Mouse (Mus musculus) gastrocnemius, postnatal 10 days (tissue): ENCODE measurements around the gene Taf10. TPM values are rescaled to one million over a fixed set of nuclear protein-coding genes. Genes with fewer than 3 reads are reported as not detected.
A peak's percentile ranks its signal among the peaks of the same experiment; 100 is the strongest.
"Not testable (repeated sequence)": the region's sequence is repeated elsewhere in the genome, so short reads cannot be mapped to it uniquely, and the experiment has no call there.

Source experiments
- DNase-seq: peaks from one replicate; pipeline ENCODE4 v3.0.0; 2021; ENCODE audit warnings: mixed read lengths
- total RNA-seq, 2 experiments: library from RNA; stranded (reverse); gene quantifications; 2 replicates each; pipeline ENCODE4 v1.2.3; 2021

The Taf10 gene
- total RNA-seq, 2 experiments from 2014 or later = 79.2 to 81.7 TPM

DNA sequence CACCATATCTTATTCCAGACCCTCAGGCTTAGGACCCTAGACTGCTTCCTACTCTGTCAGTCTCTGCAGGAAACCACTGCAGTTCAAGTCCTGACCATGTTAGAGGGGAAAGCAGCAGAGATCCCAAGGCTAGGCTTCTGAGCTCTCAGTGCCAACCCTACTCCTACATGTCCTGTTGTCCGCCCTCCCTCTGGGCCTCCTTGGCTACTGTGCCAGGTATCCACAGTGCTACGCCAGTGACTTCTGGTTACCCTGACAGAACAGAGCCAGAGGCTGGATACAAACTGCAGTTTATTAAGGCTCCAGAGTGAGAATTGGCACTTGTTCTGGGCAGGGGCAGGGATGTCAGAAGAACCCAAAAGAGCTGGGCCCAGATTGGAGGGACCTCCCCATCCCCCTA lies 8.6 kb upstream of the Taf10 start:
- DNase-seq = no peak

- DNase-seq = peak; percentile 78
Measured at GRCm38 (mm10) chr7:105751491-105752433, 7.6 kb upstream of the Taf10 start, which contains the start of gene Tpp1. Gene Tpp1, minus strand, starts transcription at chr7:105752235.

GRCm38 (mm10) chr7:105747776-105748175 lies 3.6 kb upstream of the Taf10 start:
- DNase-seq = no peak

DNA sequence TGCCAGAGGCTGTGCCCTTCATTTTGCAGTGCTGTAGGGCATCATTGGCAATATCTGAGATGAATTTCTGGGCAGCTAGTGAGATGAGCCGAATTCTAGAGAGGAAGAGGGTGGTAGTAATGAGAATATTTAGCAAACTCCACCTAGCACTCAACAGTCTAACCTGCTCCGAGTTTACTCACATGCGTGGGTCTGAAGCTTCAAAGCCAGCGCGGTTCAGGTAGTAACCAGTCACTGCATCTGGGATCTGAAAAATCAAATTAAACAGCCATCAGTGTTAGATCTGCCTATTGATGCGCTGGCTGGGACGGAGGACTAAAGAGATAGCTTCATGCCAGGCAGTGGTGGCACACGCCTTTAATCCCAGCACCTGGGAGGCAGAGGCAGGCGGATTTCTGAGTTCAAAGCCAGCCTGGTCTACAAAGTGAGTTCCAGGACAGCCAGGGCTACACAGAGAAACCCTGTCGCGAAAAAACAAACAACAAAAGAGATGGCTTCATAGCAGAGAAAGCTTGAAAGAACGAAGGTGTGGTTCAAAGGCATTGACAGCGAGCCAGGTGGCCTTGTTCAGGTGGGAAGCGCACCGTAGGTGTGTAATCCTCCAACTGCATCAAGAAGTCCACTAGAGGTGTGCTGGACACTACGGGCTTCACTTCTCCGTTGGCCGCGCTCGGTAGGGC lies 775 bp downstream of the Taf10 start:
- DNase-seq = not testable (repeated sequence)

GRCm38 (mm10) chr7:105742539-105743215 lies 1.5 kb downstream of the Taf10 start:
- not testable (repeated sequence) for DNase-seq

DNA sequence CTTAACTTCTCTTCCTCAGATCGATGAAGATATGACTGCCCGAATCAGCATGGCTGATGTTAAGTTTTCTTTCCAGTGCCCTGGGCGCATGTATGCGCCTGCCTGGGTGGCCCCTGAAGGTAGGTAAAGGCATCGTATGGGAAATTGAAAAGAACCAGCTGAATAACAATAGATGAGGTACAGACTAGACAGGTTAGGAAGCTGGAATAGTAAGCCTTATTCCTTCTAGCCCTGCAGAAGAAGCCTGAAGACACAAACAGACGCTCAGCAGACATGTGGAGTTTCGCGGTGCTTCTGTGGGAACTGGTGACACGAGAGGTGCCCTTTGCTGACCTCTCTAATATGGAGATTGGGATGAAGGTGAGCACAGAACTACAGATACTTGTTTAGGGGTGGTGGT lies 2.2 kb downstream of the Taf10 start:
- DNase-seq = peak; percentile 1

DNA sequence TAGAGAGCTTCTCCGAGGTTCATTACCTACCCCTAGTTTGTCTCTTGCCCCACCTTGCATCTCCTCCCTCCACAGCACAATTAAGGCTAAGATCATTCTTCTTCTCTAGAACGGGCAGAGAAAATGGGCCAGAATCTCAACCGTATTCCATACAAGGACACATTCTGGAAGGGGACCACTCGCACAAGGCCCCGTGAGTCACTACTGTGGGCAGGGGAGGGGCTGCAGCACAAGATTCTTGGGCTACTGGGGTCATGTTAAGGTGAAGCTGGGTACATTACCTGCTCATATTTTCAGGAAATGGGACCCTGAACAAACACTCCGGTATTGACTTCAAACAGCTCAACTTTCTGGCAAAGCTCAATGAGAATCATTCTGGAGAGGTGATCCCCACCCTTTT lies 3.3 kb downstream of the Taf10 start:
- DNase-seq = peak; percentile 2

DNA sequence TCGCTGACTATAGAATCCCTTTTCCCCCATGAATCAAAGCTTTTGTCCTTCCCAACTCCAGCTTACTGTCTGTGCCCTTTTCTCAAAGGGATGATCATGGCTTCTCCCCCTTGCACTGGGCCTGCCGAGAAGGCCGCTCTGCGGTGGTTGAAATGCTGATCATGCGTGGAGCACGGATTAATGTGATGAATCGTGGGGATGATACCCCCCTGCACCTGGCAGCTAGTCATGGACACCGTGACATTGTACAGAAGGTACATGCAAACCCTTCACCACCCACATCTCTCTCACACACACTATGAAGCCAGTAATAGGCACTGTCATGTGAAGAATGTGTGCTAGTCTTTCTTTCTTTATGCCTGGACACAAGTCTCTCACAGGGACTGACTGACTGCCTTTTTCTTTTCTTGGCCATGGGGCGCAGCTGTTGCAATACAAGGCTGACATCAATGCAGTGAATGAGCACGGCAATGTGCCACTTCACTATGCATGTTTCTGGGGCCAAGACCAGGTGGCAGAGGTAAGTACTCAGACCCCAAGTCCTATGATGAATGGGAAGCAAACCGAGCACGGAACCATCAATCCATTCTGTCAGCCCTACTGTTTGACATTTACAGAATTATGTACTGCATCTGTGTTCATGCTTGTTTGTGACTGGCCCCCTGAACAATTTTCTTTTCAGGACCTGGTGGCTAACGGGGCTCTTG lies 3.9 kb downstream of the Taf10 start:
- peak; percentile 3 for DNase-seq

DNA sequence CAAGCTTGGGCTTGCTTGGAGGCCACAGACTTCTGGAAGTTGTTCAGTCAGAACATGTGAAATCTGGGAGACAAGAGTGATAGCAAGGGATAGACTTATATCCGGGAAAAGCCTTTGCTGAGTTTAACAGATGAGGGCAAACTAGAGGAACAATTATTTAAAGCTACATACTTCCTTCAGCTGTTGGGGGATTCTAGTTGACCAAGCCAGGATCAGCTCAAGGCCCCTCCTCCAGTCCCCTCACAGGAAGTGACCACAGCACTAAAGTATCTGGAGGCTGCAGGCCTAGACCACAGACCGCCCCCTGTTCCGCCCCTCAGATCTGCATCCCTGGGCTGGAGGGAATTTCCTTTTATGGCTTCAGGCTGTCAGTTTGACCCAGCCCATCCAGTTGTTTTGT lies 5.2 kb downstream of the Taf10 start:
- peak; percentile 28 for DNase-seq

DNA sequence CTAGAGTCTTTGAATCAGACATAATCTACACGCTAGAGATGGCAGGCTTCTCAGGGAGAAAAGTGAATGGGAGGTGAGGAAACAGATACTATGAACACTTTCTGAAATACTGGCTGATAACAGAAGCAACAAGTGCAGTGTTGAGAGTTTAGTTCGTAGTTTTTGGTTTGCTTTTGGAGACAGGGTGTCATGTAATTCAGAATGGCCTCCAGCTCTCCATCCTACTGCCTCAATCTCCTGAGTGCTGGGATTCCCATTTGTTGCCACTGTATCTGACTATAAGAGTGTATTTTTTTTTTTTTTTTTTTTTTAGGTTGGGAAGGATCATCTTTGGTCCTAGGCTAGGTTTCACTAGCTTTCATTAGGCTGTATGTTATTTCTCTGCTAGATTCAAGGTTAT lies 5.9 kb downstream of the Taf10 start:
- DNase-seq = no peak

GRCm38 (mm10) chr7:105737648-105738047 lies 6.5 kb downstream of the Taf10 start:
- no peak for DNase-seq

GRCm38 (mm10) chr7:105736911-105737521 lies 7.1 kb downstream of the Taf10 start, which contains the start of gene Rrp8:
Gene Rrp8, minus strand, starts transcription at chr7:105737385.
- DNase-seq = peak; percentile 39

- DNase-seq = peak; percentile 92
Measured at GRCm38 (mm10) chr7:105736264-105736901, 7.8 kb downstream of the Taf10 start, which contains the start of gene Ilk. Gene Ilk, plus strand, starts transcription at chr7:105736592.

DNA sequence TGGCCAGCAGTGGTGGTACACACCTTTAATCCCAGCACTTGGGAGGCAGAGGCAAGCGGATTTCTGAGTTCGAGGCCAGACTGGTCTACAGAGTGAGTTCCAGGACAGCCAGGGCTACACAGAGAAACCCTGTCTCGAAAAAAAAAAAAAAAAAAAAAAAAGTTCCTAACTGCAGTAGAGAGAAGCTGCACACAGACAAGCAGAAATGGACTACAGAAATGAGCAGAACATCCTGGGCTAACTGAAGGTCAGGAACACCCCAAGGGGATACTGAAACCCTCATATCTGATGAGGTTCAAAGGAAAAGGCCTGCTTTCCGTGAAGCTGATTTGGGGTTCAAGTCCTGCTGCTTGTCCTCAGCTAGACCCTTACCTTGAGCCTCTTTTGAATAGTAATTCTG lies 8.7 kb downstream of the Taf10 start:
- DNase-seq = not testable (repeated sequence)

DNA sequence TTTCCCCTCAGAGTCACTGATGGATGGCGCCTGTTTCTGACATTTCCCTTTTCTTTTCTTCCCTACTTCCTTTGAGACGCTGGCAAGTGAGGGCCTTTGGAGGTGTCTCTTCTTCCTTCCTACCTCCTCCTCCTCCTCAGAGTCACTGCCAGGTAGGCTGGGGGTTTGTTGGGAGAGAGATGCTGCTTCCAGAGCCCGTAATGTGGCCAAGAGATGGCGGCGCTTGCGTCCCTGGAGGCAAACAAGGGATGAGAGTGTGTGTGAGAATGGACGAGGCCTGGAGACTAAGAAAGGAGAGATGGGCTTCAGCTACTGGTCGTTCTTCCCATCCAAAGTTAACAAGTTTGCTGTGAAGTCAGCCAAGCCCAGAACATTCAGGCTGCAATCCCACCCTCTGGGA lies 9.3 kb downstream of the Taf10 start:
- DNase-seq = peak; percentile 3

DNA sequence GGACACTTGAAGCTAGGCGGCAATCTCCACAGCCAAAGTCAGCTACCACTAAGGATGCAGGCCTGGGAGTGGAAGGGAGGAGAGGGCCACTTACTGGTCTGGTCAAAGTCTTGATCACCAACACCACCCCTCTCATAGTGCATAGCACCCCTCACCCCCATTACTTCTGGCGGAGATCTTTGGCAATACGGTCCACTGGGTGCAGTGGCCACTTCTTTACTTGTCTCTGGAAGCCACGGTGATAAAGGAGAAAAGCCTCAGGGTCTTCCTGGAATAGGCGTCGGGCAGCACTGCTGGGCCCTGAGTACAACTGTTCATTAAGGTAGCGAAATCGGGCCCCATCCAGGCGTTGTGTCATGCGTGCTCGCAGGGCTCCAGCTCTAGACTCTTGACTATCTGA lies 10.3 kb downstream of the Taf10 start:
- peak; percentile 2 for DNase-seq

GRCm38 (mm10) chr7:105728701-105729428 lies 15.3 kb downstream of the Taf10 start:
- DNase-seq = no peak

DNA sequence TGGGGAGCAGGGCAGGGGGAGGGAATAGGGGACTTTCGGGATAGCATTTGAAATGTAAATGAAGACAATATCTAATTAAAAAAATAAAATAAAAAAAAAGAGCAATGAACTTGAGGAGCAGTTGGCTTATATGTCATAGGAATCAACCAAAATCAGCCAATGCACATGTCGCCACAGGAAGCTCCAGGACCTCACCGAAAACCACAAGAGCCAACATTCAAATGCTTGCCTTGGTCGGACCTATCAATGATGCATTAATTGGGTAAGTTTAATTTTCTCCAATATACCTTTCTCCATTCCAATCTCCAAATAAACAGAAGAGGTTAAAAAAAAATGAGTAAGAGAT lies 17.2 kb downstream of the Taf10 start:
- no peak for DNase-seq

DNA sequence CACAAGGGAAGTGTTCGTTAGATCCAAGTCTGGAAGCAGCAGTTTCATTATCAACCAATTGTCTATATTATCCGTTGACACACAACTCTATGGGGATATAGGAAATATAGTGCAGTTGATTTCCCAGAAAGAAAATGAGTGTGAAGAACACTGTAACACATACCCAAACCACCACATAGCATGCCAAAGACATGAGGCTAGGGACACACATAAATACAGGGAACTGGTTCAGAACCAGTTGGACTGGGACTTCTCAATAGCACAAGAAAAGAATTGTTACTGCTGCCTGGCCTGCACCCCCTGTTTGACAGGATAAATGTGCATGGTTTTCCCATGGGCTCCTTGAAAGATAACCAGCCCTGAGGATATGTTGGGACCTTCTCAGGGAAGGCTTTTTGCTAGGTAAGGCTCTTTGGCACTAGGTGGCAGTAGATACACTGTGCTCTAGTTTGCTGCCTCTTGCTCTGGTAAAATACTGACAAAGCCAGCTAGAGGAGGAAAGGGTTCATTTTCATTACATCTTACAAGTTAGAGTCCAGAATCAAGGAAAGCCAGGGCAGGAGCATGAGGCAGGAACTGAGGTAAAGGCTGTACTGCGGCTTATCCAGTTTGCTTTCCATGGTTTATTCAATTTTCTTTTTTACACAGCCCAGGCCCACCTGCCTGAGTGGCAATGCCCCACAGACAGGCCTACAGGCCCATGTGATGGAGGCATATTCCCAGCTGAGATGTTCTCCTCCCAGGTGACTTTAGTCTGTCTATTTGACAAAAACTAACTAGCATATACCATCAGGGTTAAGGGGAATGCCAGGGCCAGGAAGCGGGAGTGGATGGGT lies 17.8 kb downstream of the Taf10 start:
- peak; percentile 9 for DNase-seq
